Mouse (Mus musculus): ENCODE data around the gene Mrps26. TPM values are rescaled to one million over a fixed set of nuclear protein-coding genes. Genes with fewer than 3 reads are reported as not detected.

The Mrps26 gene
- polyA plus RNA-seq, 1 experiment: 8.8 TPM

DNA sequence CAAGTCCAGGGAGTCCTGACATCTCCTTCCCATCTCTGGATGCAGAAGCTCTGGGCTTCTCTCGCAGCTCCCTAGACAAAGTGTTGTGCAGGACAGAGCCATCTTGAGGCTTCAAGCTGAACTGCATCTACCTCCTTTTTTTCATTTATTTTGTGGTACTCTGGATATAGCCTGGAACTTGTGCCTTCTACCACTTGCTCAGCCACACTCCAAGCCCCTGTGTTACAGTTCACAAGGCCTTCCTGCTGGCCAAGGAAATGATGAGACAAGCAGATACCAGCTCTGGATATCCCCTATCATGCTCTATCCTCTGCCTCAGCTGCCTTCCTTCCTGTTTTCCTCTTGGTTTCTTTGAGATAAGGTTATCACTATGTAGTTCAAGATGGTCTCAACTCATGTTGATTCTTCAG lies 34.1 kb downstream of the Mrps26 start:
- peaks cover 13% of the 10 kb centered on the region for H3K4me1 ChIP-seq (ENCODE audit: control insufficient read depth)
- H3K27me3 ChIP-seq (ENCODE audit: control insufficient read depth): no peaks in the 10 kb centered on the region
- peaks cover 69% of the 10 kb centered on the region for H3K36me3 ChIP-seq (ENCODE audit: control insufficient read depth)
- H3K4me3 ChIP-seq (replicated peaks): no peak overlapping the region
- no peak for TF ChIP-seq TAL1 (IDR thresholded peaks at IDR 0.05; ENCODE audit: low read length)
- TF ChIP-seq GATA1 (IDR thresholded peaks at IDR 0.05; ENCODE audit: low read length): no peak
- no peaks in the 10 kb centered on the region for H3K9me3 ChIP-seq (ENCODE audit: control insufficient read depth, low read length)

- H3K27me3 ChIP-seq (ENCODE audit: control insufficient read depth): no peaks in the 10 kb centered on the region
- H3K4me3 ChIP-seq (replicated peaks): no peak overlapping the region
- TF ChIP-seq TAL1 (IDR thresholded peaks at IDR 0.05; ENCODE audit: low read length): no peak
- no peak for TF ChIP-seq GATA1 (IDR thresholded peaks at IDR 0.05; ENCODE audit: low read length)
- H3K9me3 ChIP-seq (ENCODE audit: control insufficient read depth, low read length): no peaks in the 10 kb centered on the region
- H3K36me3 ChIP-seq (ENCODE audit: control insufficient read depth): peaks cover 73% of the 10 kb centered on the region
- peaks cover 13% of the 10 kb centered on the region for H3K4me1 ChIP-seq (ENCODE audit: control insufficient read depth)
Observed at GRCm38 (mm10) chr2:130598399-130598798, 34.9 kb downstream of the Mrps26 start.

GRCm38 (mm10) chr2:130602195-130602594 lies 38.7 kb downstream of the Mrps26 start:
- Histone ChIP-seq H3K27me3 (ENCODE audit: control insufficient read depth) (no peaks in the 10 kb centered on the region), H3K4me3 (replicated peaks) (no peak overlapping the region), H3K9me3 (ENCODE audit: control insufficient read depth, low read length) (no peaks in the 10 kb centered on the region), H3K36me3 (ENCODE audit: control insufficient read depth) (peaks cover 62% of the 10 kb centered on the region), H3K4me1 (ENCODE audit: control insufficient read depth) (peaks cover 17% of the 10 kb centered on the region)
- TF ChIP-seq GATA1 (IDR thresholded peaks at IDR 0.05; ENCODE audit: low read length) (no peak), TAL1 (IDR thresholded peaks at IDR 0.05; ENCODE audit: low read length) (no peak)

DNA sequence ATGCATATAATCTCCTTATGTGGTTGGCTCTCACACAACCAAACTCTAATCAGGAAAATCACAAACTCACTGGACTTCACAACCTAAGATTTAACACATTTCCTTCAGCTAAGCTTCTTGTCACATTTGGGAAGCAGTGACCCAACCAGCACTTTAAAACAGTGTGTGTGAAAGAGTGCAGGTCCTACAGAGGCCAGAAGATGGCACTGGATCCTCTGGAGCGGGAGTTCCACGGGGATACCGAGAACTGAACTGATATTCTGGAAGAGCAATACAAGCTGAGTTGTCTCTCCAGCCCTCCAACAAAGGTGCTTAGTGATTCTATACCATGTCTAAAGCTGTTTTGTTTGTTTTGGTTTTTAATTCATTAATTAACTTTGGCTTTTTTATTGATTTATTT lies 49.5 kb downstream of the Mrps26 start:
- no peaks in the 10 kb centered on the region for H3K27me3 ChIP-seq (ENCODE audit: control insufficient read depth)
- peaks cover 41% of the 10 kb centered on the region for H3K36me3 ChIP-seq (ENCODE audit: control insufficient read depth)
- TF ChIP-seq TAL1 (IDR thresholded peaks at IDR 0.05; ENCODE audit: low read length): no peak
- no peak for TF ChIP-seq GATA1 (IDR thresholded peaks at IDR 0.05; ENCODE audit: low read length)
- H3K9me3 ChIP-seq (ENCODE audit: control insufficient read depth, low read length): no peaks in the 10 kb centered on the region
- peaks cover 4% of the 10 kb centered on the region for H3K4me1 ChIP-seq (ENCODE audit: control insufficient read depth)
- no peak overlapping the region for H3K4me3 ChIP-seq (replicated peaks)

Other genes starting within 250 kb of the Mrps26 start
- not detected in 2 replicates for gene Cpxm1, start 166.2 kb upstream of the Mrps26 start, polyA plus RNA-seq (2012)
- not detected in 2 replicates for gene Gm28372, start 158.5 kb upstream of the Mrps26 start, polyA plus RNA-seq (2012)
- gene 1700020A23Rik, start 158.5 kb upstream of the Mrps26 start, polyA plus RNA-seq (2012): not detected in 2 replicates
- not detected in 2 replicates for gene Tmem239, start 157.3 kb upstream of the Mrps26 start, polyA plus RNA-seq (2012)
- 1.2 and 1.3 TPM in 2 replicates for gene Vps16, start 139.4 kb upstream of the Mrps26 start, polyA plus RNA-seq (2012)
- gene Pced1a, start 139.0 kb upstream of the Mrps26 start, polyA plus RNA-seq (2012): 0.38 and 0.42 TPM in 2 replicates
- gene Ptpra, start 113.5 kb upstream of the Mrps26 start, polyA plus RNA-seq (2012): 1.2 and 1.9 TPM in 2 replicates
- not detected in 2 replicates for gene Oxt, start 12.4 kb downstream of the Mrps26 start, polyA plus RNA-seq (2012)
- gene Avp, start 18.8 kb downstream of the Mrps26 start, polyA plus RNA-seq (2012): not detected in 2 replicates
- gene Fastkd5, start 66.3 kb downstream of the Mrps26 start, polyA plus RNA-seq (2012): 0.02 and 0.03 TPM in 2 replicates
- 0.13 and 0.17 TPM in 2 replicates for gene Ubox5, start 66.3 kb downstream of the Mrps26 start, polyA plus RNA-seq (2012)
- 0.34 and 0.38 TPM in 2 replicates for gene Lzts3, start 79.1 kb downstream of the Mrps26 start, polyA plus RNA-seq (2012)
- 19.7 and 20.4 TPM in 2 replicates for gene Ddrgk1, start 100.9 kb downstream of the Mrps26 start, polyA plus RNA-seq (2012)
- 0.41 and 1.0 TPM in 2 replicates for gene Itpa, start 103.9 kb downstream of the Mrps26 start, polyA plus RNA-seq (2012)
- not detected in 2 replicates for gene Slc4a11, start 133.8 kb downstream of the Mrps26 start, polyA plus RNA-seq (2012)